Mouse (Mus musculus): ENCODE results near the gene Mef2b.

The Mef2b gene

DNA sequence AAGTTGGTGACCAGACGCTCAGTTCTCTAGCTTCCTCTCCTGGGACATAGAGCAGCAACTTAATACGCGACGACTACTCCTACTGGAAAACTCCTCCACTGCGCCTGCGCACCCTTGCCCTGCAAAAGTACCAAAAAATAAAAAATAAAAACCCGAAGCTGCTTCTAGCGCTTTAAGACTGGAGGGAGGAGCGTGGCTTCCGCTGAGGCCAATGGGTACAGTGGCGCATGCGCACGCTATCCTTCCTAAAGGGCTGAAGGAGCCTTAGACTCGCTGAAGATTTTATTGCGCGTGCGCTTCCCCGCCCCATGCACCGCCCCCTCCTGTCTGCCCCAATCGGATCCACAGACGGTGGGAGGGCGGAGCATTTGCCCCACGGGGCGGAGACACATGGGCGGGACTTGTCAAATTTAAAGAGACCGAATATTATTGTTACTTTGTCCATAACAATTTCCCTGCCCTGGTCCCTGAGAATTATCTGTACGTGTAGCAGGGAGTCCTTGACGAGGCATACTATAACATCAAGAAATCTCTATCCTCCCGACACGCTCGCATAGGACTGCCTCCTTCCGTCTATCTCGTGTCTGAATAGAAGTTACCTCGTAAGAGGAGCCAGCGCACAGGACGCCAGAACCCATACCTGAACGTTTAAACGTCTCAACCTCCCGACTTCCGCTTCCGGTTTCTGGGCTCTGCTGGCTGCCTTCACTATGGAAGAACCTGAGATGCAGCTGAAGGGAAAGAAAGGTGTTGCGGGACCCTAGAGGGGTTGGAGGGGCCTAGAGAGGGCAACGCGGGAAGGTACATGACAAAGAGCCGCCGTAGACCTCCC, at the start of gene Mef2b, which contains the start of the genes Rfxank and Borcs8:
Gene Mef2b (plus strand): TSS at position 686 of the 832 bp plus-strand sequence.
Gene Rfxank (minus strand): TSS at position 129 of the 832 bp plus-strand sequence.
Gene Borcs8 (plus strand): TSS at position 474 of the 832 bp plus-strand sequence.
- DNase-seq, result peak; percentile 99

DNA sequence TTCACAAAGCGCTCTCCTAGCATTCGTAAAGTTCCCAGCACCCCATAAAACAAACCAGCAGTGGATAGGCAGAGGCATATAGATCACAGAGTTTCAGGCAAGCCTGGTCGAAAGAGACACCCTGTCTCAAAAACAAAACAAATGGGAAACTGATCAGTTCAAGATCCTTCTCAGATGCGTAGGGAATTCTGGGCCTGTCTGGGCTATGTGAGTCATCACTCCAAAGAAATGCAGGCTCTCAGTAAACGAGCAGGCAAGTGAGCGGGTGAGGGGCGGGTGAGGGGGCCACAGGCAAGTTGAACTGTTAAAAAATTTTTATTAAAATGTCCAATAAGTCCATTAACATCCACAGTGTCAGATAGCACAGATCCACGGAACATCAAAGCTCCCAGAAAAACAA, 46.7 kb upstream of the Mef2b start:
- DNase-seq, result no peak

DNA sequence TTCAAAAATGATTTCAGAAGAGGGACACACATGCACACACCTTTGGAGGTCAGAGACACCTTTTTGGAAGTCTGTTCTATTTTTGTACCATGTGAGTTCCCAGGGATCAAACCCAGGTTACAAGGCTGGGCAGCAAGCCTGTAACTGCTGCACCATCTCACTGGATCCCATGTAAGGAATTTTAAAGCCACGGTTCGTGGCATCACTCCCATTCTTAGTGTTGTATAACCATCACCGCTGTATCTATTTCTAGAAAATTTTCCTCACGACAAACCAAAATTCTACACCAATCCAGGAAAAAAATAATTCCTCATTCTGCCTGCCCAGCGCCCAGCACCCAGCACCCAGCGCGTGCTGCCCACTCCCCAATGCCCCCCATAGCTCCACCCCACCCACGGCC, 40.2 kb upstream of the Mef2b start:
- no peak for DNase-seq

GRCm38 (mm10) chr8:70100241-70100640, 39.3 kb upstream of the Mef2b start:
- no peak for DNase-seq

DNA sequence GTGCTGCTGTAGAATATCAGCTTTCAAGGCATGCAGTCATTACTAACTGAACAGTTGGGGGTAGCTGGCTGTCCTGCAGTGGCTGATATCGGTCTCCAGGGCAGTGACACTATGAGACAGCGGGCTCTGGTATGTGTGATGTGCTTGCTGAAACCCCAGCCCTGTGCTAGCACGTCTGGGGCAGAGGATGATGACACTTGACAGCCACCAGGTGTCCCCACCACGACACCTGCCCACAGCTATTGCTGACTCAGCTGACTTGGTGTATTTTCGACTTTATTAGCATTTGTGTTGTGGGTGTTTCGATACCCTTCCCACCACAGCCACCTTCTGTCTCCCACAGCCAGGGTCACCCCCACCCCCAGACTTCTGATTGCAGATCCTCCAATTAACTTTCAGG, 35.0 kb upstream of the Mef2b start:
- no peak for DNase-seq

DNA sequence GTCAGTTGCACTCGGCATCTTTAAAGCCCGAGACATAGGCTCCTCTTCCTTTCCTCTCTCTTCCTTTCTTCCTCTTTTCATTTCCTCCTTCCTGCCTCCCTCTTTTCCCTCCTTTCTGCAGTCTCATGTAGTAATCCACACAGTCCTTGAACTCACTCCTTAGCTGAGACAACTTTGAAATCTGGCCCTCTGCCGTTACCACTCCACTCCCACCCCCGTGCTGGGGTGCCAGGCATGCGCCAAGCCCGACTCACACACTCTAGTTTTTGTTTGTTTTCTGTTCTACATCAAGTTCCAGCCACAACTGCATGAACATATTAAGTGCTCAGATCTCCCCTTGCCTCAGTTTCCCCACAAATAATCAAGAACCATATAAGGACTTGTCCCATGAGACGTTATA, 34.6 kb upstream of the Mef2b start:
- no peak for DNase-seq

DNA sequence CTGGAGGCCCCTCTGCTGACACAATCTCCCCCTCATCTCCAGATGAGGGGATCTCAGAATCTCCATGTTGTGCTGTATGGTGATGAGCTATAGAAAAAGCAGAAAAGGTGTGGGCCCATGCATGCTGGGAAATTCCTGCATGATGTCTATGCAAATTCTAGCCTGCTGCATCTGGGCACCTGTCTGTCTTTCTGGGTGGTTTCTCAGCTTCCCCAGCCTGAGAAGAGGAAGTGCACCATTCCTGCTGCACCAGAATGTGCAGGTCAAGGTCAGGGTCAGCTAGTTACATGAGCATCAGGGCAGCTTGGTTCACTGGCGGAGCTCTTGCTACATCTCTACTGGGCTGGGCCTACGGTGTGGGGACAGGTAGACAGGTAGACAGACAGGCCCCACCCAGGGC, 29.1 kb upstream of the Mef2b start:
- no peak for DNase-seq

DNA sequence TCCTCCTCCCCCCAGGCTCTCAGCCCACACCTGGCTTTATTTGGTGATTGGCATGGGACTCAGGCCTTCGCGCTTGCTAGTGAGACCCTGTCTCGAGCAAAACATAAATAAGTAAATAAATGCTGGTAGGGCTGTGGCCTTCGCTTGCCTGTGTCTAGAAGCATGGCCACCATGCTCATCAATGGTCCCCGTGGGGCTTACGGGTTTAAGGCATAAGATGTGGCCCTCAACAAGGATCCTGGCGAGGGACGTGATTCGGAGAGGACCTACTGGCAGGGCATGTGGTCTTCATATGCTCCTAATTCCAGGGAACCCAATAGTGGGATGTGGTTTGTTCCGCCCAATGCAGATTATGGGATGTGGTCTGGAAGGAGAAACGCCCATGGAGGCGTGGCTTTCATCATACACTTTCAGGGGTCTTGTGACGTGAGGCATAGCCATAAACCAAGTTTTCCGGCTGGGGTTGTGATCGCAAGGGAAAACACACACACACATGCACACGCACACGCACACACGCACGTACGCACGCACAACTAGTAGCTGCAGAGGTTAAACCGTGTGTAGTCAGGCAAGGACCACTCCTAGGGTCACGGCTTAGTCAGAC, 28.2 kb upstream of the Mef2b start:
- DNase-seq, result no peak

DNA sequence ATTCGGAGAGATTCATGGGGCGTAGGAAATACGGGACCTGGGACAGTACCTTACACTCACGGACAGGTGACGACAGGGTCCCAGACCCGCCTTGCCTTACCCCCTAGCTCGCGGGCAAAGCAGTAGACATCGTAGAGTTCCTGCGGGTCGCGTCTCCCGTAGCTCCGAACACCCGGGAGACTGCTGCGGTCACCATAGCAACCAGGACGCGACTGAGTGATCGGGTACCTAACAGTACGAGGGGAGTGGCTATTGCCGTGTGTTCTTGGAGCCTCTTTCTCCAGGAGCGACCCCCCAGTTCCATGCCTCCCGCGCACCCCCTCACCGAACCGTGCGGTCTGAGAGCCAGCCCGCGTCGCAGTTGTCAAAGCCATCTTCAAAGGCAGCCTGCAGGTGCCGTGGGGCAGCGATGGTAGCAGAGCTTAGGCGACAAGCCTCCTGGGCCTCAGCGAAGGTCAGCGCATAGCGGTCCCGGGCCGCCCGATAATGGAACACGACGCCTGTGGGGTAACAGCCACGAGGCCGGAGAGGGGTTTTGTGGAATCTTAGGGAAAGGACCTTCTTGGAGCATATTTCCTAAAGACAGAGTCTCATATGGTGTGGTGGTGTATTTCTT, 27.0 kb upstream of the Mef2b start:
- DNase-seq, result no peak

GRCm38 (mm10) chr8:70114488-70114887, 25.0 kb upstream of the Mef2b start:
- DNase-seq, result no peak

DNA sequence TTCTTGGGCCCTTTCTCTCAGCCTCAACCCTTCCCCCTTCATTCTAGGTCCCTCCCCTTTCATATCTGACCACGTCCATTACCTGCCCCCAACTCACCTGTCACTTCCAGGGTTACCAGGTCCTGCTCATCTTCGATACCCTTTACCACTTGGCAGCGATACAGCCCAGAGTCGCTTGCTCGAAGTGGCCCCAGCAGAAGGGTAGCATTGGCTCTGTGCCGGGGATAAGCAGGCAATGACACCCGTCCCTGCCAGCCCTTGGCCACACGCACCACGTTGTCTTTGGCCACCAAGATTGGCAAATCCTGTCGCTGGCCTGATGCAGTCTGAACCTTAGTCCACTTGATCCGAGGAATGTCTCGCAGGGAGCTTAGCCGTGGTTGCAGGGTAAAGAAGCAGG, 24.6 kb upstream of the Mef2b start:
- no peak for DNase-seq

DNA sequence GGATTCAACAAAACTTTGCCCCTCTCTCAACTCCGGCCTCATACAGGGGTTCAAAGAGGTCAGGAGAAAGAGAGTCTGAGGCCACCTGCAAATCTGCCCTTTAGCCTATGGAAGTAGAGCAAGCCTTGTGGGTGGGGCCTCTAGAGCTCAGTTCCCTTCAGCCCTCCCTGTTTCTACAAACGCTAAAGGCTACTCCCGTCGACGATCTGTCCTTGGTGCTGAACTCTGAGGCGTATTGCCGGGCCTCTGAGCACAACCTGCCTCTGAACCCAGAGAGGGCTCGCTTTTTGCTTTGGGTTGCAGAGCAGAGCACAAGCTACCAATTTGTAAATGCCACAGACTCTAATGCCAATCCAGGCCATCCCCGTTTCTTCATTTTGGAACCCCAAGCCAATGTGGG, 21.9 kb upstream of the Mef2b start:
- DNase-seq, result no peak

DNA sequence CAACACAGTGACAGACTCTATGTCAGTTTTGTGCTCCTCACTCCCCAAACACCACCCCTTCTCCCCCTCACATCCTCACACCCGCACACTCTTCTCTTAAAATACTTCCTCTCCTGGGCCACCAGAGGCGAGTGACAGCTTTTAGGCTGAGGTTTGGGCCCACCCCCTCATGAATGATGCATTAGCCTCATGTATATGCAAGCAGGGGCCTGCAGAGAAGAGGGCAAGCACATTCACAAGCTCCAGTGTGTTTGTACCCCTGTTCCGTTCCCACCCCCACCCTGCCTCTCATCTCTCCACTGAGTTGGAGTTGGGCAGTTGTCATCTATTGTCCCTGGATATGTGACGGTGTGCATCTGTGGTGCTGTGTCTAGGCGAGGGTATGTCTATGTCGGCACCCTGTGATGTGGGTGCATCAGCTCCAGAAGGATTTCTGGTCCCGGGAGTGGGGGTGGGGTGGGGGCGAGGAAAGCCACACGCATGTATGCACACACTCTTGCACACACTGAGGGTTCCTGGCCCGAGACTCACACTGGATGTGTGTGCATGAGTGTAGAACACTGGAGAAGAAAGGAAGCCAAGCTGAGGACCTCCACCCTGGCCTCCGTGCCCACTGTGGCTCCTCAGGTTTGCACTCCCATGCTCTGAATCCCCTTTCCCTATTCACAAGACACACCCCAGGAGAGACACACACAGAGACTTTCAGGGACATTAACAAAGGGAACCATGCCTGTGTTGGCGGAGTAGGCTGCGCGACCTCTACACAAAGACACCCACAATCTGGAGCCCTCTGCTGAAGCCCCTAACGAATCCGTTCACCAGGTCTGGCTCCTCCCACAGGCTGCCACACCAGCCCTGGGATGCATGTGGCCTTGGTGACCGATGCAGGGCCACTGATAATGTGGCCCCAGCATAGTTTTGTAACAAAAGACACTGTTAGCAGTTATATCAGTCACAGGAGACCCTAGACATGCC, 20.5 kb upstream of the Mef2b start:
- DNase-seq, result no peak

DNA sequence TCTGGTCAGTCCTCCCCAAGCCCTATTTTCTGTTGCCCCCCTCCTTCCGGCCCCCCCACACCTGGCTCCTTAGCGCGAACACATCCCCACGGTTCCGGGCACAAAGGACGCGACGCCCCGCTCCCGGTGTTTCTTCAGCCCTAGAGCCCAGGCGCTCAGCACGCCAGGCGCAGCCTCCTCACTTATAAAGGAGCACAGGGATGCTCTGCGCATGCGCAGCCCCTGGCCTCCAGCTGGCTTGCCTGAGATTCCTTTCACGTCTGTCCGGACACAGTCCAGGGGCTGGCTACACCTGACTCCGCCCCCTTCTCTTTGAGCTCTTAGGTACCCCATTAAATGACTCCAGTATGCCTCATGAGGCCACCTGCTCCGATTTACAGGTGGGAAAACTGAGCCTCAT, 18.8 kb upstream of the Mef2b start, which contains the start of gene Ncan:
Gene Ncan (minus strand): TSS at position 207 of the 400 bp plus-strand sequence.
- DNase-seq, result peak; percentile 95

- DNase-seq, result no peak
Observed at GRCm38 (mm10) chr8:70122863-70123262, 16.6 kb upstream of the Mef2b start.

DNA sequence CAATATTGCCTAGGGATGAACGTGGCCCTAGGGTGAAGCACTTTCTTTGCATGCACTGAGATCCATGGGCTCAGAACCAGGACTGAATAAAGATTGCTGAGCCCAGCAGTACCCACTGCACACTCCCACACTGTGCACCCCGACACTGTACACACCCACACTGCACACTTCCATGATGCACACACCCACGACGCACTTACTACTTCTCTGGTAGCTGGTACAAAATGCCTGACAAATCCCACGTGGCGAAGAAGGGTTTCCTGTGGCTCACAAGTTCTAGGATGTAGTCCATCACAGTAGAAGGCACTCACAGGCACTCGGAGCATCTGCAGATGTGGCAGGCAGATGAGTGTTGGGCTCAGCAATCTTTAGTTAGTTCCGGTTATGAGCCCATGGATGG, 14.5 kb upstream of the Mef2b start:
- no peak for DNase-seq

DNA sequence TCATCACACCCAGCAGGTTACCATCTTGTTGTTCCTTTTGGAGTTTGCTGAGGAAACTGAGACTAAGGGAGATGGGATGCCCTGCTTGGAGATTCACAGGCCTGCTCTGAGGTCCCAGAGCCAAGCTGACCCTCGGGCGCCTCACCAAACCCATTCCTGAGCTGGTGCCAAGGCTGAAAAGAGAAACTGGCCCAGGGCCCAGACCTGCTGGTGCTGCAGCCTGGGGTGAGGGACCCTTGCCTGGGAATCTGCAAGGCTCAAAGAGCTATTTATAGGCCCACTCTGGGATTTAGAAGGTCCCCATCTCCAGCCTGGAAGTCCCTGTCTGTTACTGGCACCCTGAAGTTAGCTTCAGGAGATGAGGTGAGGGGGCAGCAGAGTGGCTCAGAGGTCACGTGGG, 11.1 kb upstream of the Mef2b start:
- DNase-seq, result peak; percentile 56

DNA sequence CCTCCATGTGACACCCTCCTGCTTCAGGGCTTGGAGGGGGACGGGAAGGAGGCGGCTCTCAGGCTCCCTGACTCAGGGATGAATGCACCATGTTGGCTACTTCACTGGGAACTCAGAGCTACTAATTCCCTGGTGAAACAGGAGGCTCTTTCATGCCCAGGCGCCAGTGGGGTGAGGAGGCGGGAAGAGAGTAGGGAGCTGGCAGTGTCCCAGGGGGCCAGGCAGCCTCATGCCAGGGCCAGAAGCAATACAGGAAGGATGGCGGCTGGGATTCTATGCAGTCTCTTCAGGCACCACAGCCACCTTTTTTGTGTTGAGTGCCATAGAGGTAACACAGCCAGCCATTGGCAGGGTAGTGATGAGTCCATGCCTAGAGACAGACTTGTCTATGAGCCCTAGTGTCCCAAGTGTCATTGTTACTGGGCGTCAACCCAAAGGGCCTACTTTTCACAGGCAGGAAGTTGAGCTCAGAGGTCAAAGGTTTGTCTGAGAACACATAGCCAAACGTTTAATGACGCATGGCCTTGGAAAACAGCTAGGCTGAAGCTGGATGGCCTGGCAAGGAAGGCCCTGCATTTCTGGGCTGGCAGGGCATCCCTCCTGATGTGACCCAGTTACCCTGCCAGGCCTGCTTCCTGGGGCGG, 10.1 kb upstream of the Mef2b start:
- DNase-seq, result peak; percentile 69

GRCm38 (mm10) chr8:70130066-70130465, 9.4 kb upstream of the Mef2b start:
- DNase-seq, result no peak

GRCm38 (mm10) chr8:70131166-70131883, 8.2 kb upstream of the Mef2b start, which contains the start of gene Nr2c2ap:
TSS of gene Nr2c2ap (plus strand) at chr8:70131333.
- peak; percentile 85 for DNase-seq

- DNase-seq, result no peak
Observed at GRCm38 (mm10) chr8:70134086-70134485, 5.4 kb upstream of the Mef2b start.

Measured in right cerebral cortex, postnatal 14 days (tissue).